Mouse (Mus musculus) midbrain, embryonic 10.5 days (tissue): ENCODE measurements around the gene G0s2. TPM values are rescaled to one million over a fixed set of nuclear protein-coding genes. Genes with fewer than 3 reads are reported as not detected.

Experiments
- DNase-seq: peaks from one replicate; pipeline ENCODE4 v3.0.0-alpha.2; 2017; ENCODE audit warnings: low spot score
- H3K27ac ChIP-seq: fragments of 300-500 bp; sonication (generic); replicated peaks from 2 replicates; pipeline ENCODE4 v1.5.1; 2016; ENCODE audit warnings: mild to moderate bottlenecking
- H3K27me3 ChIP-seq: fragments of 300-500 bp; sonication (generic); 2 replicates; pipeline ENCODE4 v1.6.1; 2016; ENCODE audit warnings: low read depth, mild to moderate bottlenecking; ENCODE audit not compliant: poor library complexity, severe bottlenecking
- H3K36me3 ChIP-seq: fragments of 300-500 bp; sonication (generic); 2 replicates; pipeline ENCODE4 v1.6.1; 2016; ENCODE audit warnings: mild to moderate bottlenecking, moderate library complexity
- H3K4me1 ChIP-seq: fragments of 300-500 bp; sonication (generic); 2 replicates; pipeline ENCODE4 v1.6.1; 2016
- H3K4me3 ChIP-seq: fragments of 300-500 bp; sonication (generic); 2 replicates; pipeline ENCODE4 v1.5.1; 2016; ENCODE audit warnings: mild to moderate bottlenecking, moderate library complexity
- H3K9me3 ChIP-seq: fragments of 300-500 bp; sonication (generic); replicated peaks from 2 replicates; pipeline ENCODE4 v1.6.1; 2016; ENCODE audit warnings: mild to moderate bottlenecking
- WGBS: fragments of 180-500 bp; shearing (Covaris S2); methylation state at CpG from one replicate; pipeline ENCODE4 v1.1.7; 2016; 5-methylcytosine and 5-hydroxymethylcytosine counted together
- polyA plus RNA-seq: library from polyadenylated mRNA; unstranded; fragments of >200 nt; fragmentation: Nextera tagmentation; extraction: Ambion mirVana; gene quantifications from 2 replicates; pipeline ENCODE4 v1.2.1, GENCODE M21; 2016

G0s2 gene
- 9.0 and 10.3 TPM in 2 replicates for polyA plus RNA-seq

GRCm38 (mm10) chr1:193272916-193273601 lies at the start of gene G0s2:
Gene G0s2 (minus strand): TSS chr1:193273217.
- 1% methylated on average over 23 of the region's 23 CpGs for WGBS
- H3K9me3 ChIP-seq = no peaks in the 10 kb centered on the region
- H3K27ac ChIP-seq = peak within 1 kb of the TSS; percentile 90
- H3K4me3 ChIP-seq = peak within 1 kb of the TSS; percentile 60
- peaks cover 33% of the 10 kb centered on the region for H3K4me1 ChIP-seq
- no peaks in the 10 kb centered on the region; the same call in 1 of the 2 replicates for H3K27me3 ChIP-seq
- peak; percentile 72 for DNase-seq
- no peaks in the 10 kb centered on the region for H3K36me3 ChIP-seq

- Histone ChIP-seq H3K27me3 (no peaks in the 10 kb centered on the region), H3K9me3 (no peaks in the 10 kb centered on the region), H3K36me3 (no peaks in the 10 kb centered on the region), H3K4me1 (peaks cover 6% of the 10 kb centered on the region), H3K4me3 (no peak overlapping the region), H3K27ac (no peak overlapping the region)
- 92% methylated on average over 8 of the region's 8 CpGs for WGBS
- no peak for DNase-seq
Measured at GRCm38 (mm10) chr1:193320398-193320797, 47.4 kb upstream of the G0s2 start.

- 78% methylated on average over 3 of the region's 3 CpGs for whole genome bisulfite sequencing
- H3K27me3 ChIP-seq = no peaks in the 10 kb centered on the region
- DNase-seq = no peak
- no peaks in the 10 kb centered on the region for H3K36me3 ChIP-seq
- H3K9me3 ChIP-seq = no peaks in the 10 kb centered on the region
- no peak overlapping the region for H3K27ac ChIP-seq
- H3K4me1 ChIP-seq = peaks cover 6% of the 10 kb centered on the region
- no peak overlapping the region for H3K4me3 ChIP-seq
Measured at GRCm38 (mm10) chr1:193319721-193320120, 46.7 kb upstream of the G0s2 start.

- 54% methylated on average over 6 of the region's 6 CpGs for WGBS
- Histone ChIP-seq H3K4me3 (no peak overlapping the region), H3K4me1 (peaks cover 6% of the 10 kb centered on the region), H3K27me3 (no peaks in the 10 kb centered on the region), H3K27ac (no peak overlapping the region; the same call in 1 of the 2 replicates), H3K36me3 (no peaks in the 10 kb centered on the region), H3K9me3 (no peaks in the 10 kb centered on the region)
- no peak for DNase-seq
Measured at GRCm38 (mm10) chr1:193317159-193317559, 44.1 kb upstream of the G0s2 start.

GRCm38 (mm10) chr1:193316358-193316750 lies 43.3 kb upstream of the G0s2 start:
- peaks cover 6% of the 10 kb centered on the region for H3K4me1 ChIP-seq
- no peak for DNase-seq
- no peaks in the 10 kb centered on the region for H3K9me3 ChIP-seq
- no peaks in the 10 kb centered on the region for H3K36me3 ChIP-seq
- 89% methylated on average over 9 of the region's 9 CpGs for WGBS
- no peak overlapping the region for H3K4me3 ChIP-seq
- H3K27ac ChIP-seq = no peak overlapping the region
- no peaks in the 10 kb centered on the region for H3K27me3 ChIP-seq

- Histone ChIP-seq H3K27me3 (no peaks in the 10 kb centered on the region), H3K9me3 (no peaks in the 10 kb centered on the region), H3K4me3 (no peak overlapping the region), H3K36me3 (no peaks in the 10 kb centered on the region), H3K27ac (no peak overlapping the region), H3K4me1 (peaks cover 6% of the 10 kb centered on the region)
- no peak for DNase-seq
- whole genome bisulfite sequencing = 86% methylated on average over 5 of the region's 5 CpGs
Measured at GRCm38 (mm10) chr1:193315705-193316357, 42.8 kb upstream of the G0s2 start.

GRCm38 (mm10) chr1:193311596-193311995 lies 38.6 kb upstream of the G0s2 start:
- Histone ChIP-seq H3K9me3 (no peaks in the 10 kb centered on the region), H3K4me3 (no peak overlapping the region), H3K4me1 (no peaks in the 10 kb centered on the region), H3K27me3 (no peaks in the 10 kb centered on the region; the same call in 1 of the 2 replicates), H3K27ac (no peak overlapping the region), H3K36me3 (no peaks in the 10 kb centered on the region)
- 93% methylated on average over 1 of the region's 1 CpGs for whole genome bisulfite sequencing
- DNase-seq = no peak

GRCm38 (mm10) chr1:193310519-193311085 lies 37.6 kb upstream of the G0s2 start:
- H3K27ac ChIP-seq = no peak overlapping the region
- H3K9me3 ChIP-seq = no peaks in the 10 kb centered on the region
- DNase-seq = no peak
- H3K36me3 ChIP-seq = no peaks in the 10 kb centered on the region
- H3K27me3 ChIP-seq = no peaks in the 10 kb centered on the region; the same call in 1 of the 2 replicates
- H3K4me3 ChIP-seq = no peak overlapping the region
- H3K4me1 ChIP-seq = peaks cover under 1% of the 10 kb centered on the region; the same call in 1 of the 2 replicates
- WGBS = 87% methylated on average over 3 of the region's 3 CpGs

- Histone ChIP-seq H3K27me3 (no peaks in the 10 kb centered on the region; the same call in 1 of the 2 replicates), H3K36me3 (no peaks in the 10 kb centered on the region), H3K27ac (no peak overlapping the region), H3K4me3 (no peak overlapping the region), H3K4me1 (peaks cover 6% of the 10 kb centered on the region), H3K9me3 (no peaks in the 10 kb centered on the region)
- 79% methylated on average over 1 of the region's 1 CpGs for WGBS
- no peak for DNase-seq
Measured at GRCm38 (mm10) chr1:193309785-193310518, 36.9 kb upstream of the G0s2 start.

- no peaks in the 10 kb centered on the region for H3K36me3 ChIP-seq
- H3K27me3 ChIP-seq = peaks cover 11% of the 10 kb centered on the region; the same call in 1 of the 2 replicates
- H3K9me3 ChIP-seq = no peaks in the 10 kb centered on the region
- H3K4me1 ChIP-seq = peaks cover 9% of the 10 kb centered on the region
- WGBS = 93% methylated on average over 2 of the region's 2 CpGs
- no peak for DNase-seq
- no peak overlapping the region for H3K27ac ChIP-seq
- no peak overlapping the region for H3K4me3 ChIP-seq
Measured at GRCm38 (mm10) chr1:193306832-193307231, 33.8 kb upstream of the G0s2 start.

GRCm38 (mm10) chr1:193305386-193305785 lies 32.4 kb upstream of the G0s2 start:
- 46% methylated on average over 7 of the region's 7 CpGs for WGBS
- DNase-seq = peak; percentile 32
- no peaks in the 10 kb centered on the region for H3K9me3 ChIP-seq
- no peak overlapping the region for H3K27ac ChIP-seq
- H3K4me3 ChIP-seq = no peak overlapping the region
- H3K27me3 ChIP-seq = peaks cover 13% of the 10 kb centered on the region; the same call in 1 of the 2 replicates
- H3K36me3 ChIP-seq = no peaks in the 10 kb centered on the region
- H3K4me1 ChIP-seq = peaks cover 9% of the 10 kb centered on the region

- Histone ChIP-seq H3K36me3 (no peaks in the 10 kb centered on the region), H3K27ac (no peak overlapping the region), H3K4me1 (peaks cover 9% of the 10 kb centered on the region), H3K4me3 (no peak overlapping the region), H3K27me3 (peaks cover 13% of the 10 kb centered on the region; the same call in 1 of the 2 replicates), H3K9me3 (no peaks in the 10 kb centered on the region)
- DNase-seq = no peak
- 76% methylated on average over 2 of the region's 2 CpGs for WGBS
Measured at GRCm38 (mm10) chr1:193303096-193303495, 30.1 kb upstream of the G0s2 start.
